Mouse (Mus musculus): Measurements from ENCODE around the gene Ifitm2.

- no peak for TF ChIP-seq CTCF (IDR thresholded peaks at IDR 0.05; ENCODE audit: control insufficient read depth, insufficient read depth, low read length)
- TF ChIP-seq POLR2A (IDR thresholded peaks at IDR 0.05; ENCODE audit: borderline replicate concordance, control insufficient read depth, low read depth, low read length), result no peak
These were observed 1.7 kb downstream of the Ifitm2 start for GRCm38 (mm10) chr7:140953800-140954732.
